Mouse (Mus musculus): ENCODE measurements around the gene Gm15517.

GRCm38 (mm10) chr7:44310285-44310877 is 49.1 kb downstream of the Gm15517 start:
- TF ChIP-seq POLR2A (IDR thresholded peaks at IDR 0.05; ENCODE audit: extremely low read depth, insufficient read depth, low read length) (no peak), CTCF (IDR thresholded peaks at IDR 0.05; ENCODE audit: low read depth, low read length) (no peak)
